ENCODE assay signal across 9 mouse cellular contexts in the genomic region with DNA sequence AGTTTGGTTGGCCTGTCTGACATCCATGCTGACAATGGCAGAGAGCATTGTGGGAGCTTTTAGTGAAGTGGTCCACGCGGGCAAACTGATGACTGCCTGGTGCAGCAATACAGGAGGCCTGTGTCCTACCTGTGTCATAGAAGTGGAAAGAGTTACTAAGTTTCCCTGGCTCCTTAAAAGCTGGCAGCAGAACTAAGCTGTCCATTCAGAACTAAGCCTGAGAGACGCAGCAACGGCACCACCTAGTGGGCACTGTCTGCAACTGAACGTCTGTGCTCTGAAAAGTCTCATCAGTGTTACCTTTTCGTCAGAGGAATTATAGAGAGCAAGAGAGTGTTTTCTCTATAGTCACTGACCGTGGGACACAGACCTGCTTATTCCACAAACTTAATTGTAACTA.
A peak's percentile ranks its signal among the peaks of the same experiment; 100 is the strongest.
DNase-seq lines count a peak whose midpoint lies in the region; ATAC-seq and TF ChIP-seq lines count a peak whose summit lies in the region.
"Had no signal": no experiment of that assay in that cellular context is flagged by ENCODE, and none has a peak within 500 bp of the region (broad histone marks: within the 10 kb centered on the region; RNA-seq: fewer than 3 reads in every experiment).

No protein-coding gene starts in this region.

- TF ChIP-seq CTCF in testis, adult 2 months (IDR thresholded peaks at IDR 0.05; ENCODE audit: control insufficient read depth, insufficient read depth, insufficient replicate concordance, low read depth, low read length): peak; percentile 94; the same call in 1 of the 2 replicates

- H3K27ac ChIP-seq in kidney, embryonic 15.5 days: no peak overlapping the region
- no peak overlapping the region for H3K27ac ChIP-seq in forebrain, embryonic 12.5 days
- no peak overlapping the region for H3K27ac ChIP-seq in midbrain, embryonic 13.5 days
- no peak overlapping the region for H3K27ac ChIP-seq in testis, adult 2 months (ENCODE audit: control insufficient read depth, insufficient read depth, low read depth, low read length)
- H3K27ac ChIP-seq: neural tube, embryonic 13.5 days had no signal

- 0 out of 2 replicates have a peak, but pooled peaks cover 4% of the 10 kb centered on the region for H3K4me1 ChIP-seq in kidney, embryonic 15.5 days
- no peaks in the 10 kb centered on the region for H3K4me1 ChIP-seq in forebrain, embryonic 12.5 days
- 0 out of 2 replicates have a peak, but pooled peaks cover 3% of the 10 kb centered on the region for H3K4me1 ChIP-seq in midbrain, embryonic 13.5 days (replicated peaks)
- H3K4me1 ChIP-seq in testis, adult 2 months (ENCODE audit: control insufficient read depth, insufficient read depth, low read length): peaks cover 5% of the 10 kb centered on the region
- H3K4me1 ChIP-seq: neural tube, embryonic 13.5 days had no signal

- H3K9me3 ChIP-seq in kidney, embryonic 15.5 days (replicated peaks): peaks cover 3% of the 10 kb centered on the region; the same call in 1 of the 2 replicates
- H3K9me3 ChIP-seq in forebrain, embryonic 12.5 days: 0 out of 2 replicates have a peak, but pooled peaks cover 2% of the 10 kb centered on the region
- no peaks in the 10 kb centered on the region for H3K9me3 ChIP-seq in midbrain, embryonic 13.5 days
- H3K9me3 ChIP-seq: neural tube, embryonic 13.5 days had no signal

- peak; percentile 18 for DNase-seq in kidney, adult 11 months
- DNase-seq in c-Kit-positive CD71-negative TER-119-negative erythroid progenitor cells, embryonic 14.5 days (ENCODE audit: low read depth): peak; percentile 45
- peak; percentile 49 for DNase-seq in hindlimb bud, embryonic 11.5 days (ENCODE audit: extremely low spot score, low read depth, low spot score)
- peak; percentile 44 to 60 for DNase-seq in left cerebral cortex, adult 8-10 months (ENCODE audit: low spot score in 2 of 2)

- no peak for ATAC-seq in kidney, embryonic 15.5 days (replicated peaks; ENCODE audit: low FRiP score)
- ATAC-seq in forebrain, embryonic 12.5 days (ENCODE audit: low FRiP score): peak; percentile 68
- ATAC-seq in midbrain, embryonic 13.5 days: peak; percentile 67; the same call in 1 of the 2 replicates

- WGBS in kidney, embryonic 15.5 days: 8% methylated on average over 7 of the region's 7 CpGs
- WGBS in forebrain, embryonic 12.5 days: 11% methylated on average over 7 of the region's 7 CpGs
- WGBS in midbrain, embryonic 13.5 days: 6% methylated on average over 7 of the region's 7 CpGs

- H3K27me3 ChIP-seq in kidney, embryonic 15.5 days: peaks cover 7% of the 10 kb centered on the region; the same call in 1 of the 2 replicates
- no peaks in the 10 kb centered on the region for H3K27me3 ChIP-seq in forebrain, embryonic 12.5 days
- H3K27me3 ChIP-seq in midbrain, embryonic 13.5 days: no peaks in the 10 kb centered on the region
- H3K27me3 ChIP-seq in testis, adult 2 months (ENCODE audit: control insufficient read depth, insufficient read depth, low read length): no peaks in the 10 kb centered on the region
- H3K27me3 ChIP-seq: neural tube, embryonic 13.5 days had no signal

- no peak overlapping the region for H3K9ac ChIP-seq in kidney, embryonic 15.5 days
- H3K9ac ChIP-seq in forebrain, embryonic 12.5 days: no peak overlapping the region
- H3K9ac ChIP-seq in midbrain, embryonic 13.5 days (replicated peaks): no peak overlapping the region
- H3K9ac ChIP-seq: neural tube, embryonic 13.5 days had no signal

- no peak for TF ChIP-seq POLR2A in testis, adult 2 months (IDR thresholded peaks at IDR 0.05; ENCODE audit: control insufficient read depth, low read depth, low read length)

- H3K36me3 ChIP-seq in kidney, embryonic 15.5 days: no peaks in the 10 kb centered on the region
- no peaks in the 10 kb centered on the region for H3K36me3 ChIP-seq in forebrain, embryonic 12.5 days (replicated peaks)
- no peaks in the 10 kb centered on the region for H3K36me3 ChIP-seq in midbrain, embryonic 13.5 days
- no peaks in the 10 kb centered on the region for H3K36me3 ChIP-seq in testis, adult 2 months (ENCODE audit: control insufficient read depth, insufficient read depth, low read length)
- H3K36me3 ChIP-seq: neural tube, embryonic 13.5 days had no signal

- H3K4me2 ChIP-seq in kidney, embryonic 15.5 days: no peak overlapping the region
- no peak overlapping the region for H3K4me2 ChIP-seq in forebrain, embryonic 12.5 days
- H3K4me2 ChIP-seq in midbrain, embryonic 13.5 days (replicated peaks): no peak overlapping the region
- H3K4me2 ChIP-seq: neural tube, embryonic 13.5 days had no signal

- H3K4me3 ChIP-seq in kidney, embryonic 15.5 days (replicated peaks): no peak overlapping the region
- no peak overlapping the region for H3K4me3 ChIP-seq in forebrain, embryonic 12.5 days (replicated peaks)
- H3K4me3 ChIP-seq in midbrain, embryonic 13.5 days (replicated peaks): no peak overlapping the region
- H3K4me3 ChIP-seq in testis, adult 2 months (ENCODE audit: control insufficient read depth, low read depth, low read length): no peak overlapping the region
- H3K4me3 ChIP-seq: neural tube, embryonic 13.5 days had no signal
